ENCODE assay signal across 9 mouse cellular contexts in the genomic region with DNA sequence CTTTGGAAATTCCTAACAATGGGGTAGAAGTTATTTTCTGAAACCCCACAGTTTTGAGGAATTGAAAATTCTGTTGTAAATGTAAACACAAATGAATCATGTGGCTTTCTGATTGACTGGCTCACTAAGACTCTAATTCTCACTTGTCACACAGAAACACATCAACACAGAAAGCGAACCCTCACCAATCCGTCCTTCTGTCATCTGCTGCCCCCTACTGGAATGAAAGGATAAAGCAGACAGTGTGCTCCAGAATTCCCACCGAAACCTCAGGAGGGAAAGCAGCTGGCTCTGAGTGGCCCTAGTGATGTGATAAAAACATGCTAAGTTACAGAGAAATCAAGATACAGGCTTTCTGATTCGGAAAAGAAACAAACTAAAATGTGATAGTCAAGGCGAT. TPM values are rescaled to one million over a fixed set of nuclear protein-coding genes. Genes with fewer than 3 reads are reported as not detected.
DNase-seq lines count a peak whose midpoint lies in the region; ATAC-seq and TF ChIP-seq lines count a peak whose summit lies in the region.
"Had no signal": no experiment of that assay in that cellular context is flagged by ENCODE, and none has a peak within 500 bp of the region (broad histone marks: within the 10 kb centered on the region; RNA-seq: fewer than 3 reads in every experiment).

No protein-coding gene starts in this region.

- no peak for DNase-seq in cerebellum, adult 11-12 months
- peak; percentile 63 for DNase-seq in MEL (ENCODE audit: low read depth, low spot score)
- peak; percentile 27 for DNase-seq in cerebellum, adult 9-11 months
- peak; percentile 61 to 65 for DNase-seq in frontal cortex, postnatal 36 days (ENCODE audit: low spot score in 2 of 2)
- DNase-seq in kidney, postnatal 36 days, result peak; percentile 53 to 69
- peak; percentile 67 for DNase-seq in lung, postnatal 14 days
- DNase-seq in right cerebral cortex, adult 18-20 months, result peak; percentile 70

- no peaks in the 10 kb centered on the region for H3K36me3 ChIP-seq in MEL (ENCODE audit: control insufficient read depth in 1 of 2, insufficient read depth in 2 of 2, low read length in 2 of 2)
- H3K36me3 ChIP-seq: heart, embryonic 13.5 days had no signal

- H3K27me3 ChIP-seq in MEL (ENCODE audit: control insufficient read depth in 1 of 2, insufficient read depth in 2 of 2, low read length in 2 of 2), result no peaks in the 10 kb centered on the region
- H3K27me3 ChIP-seq: heart, embryonic 13.5 days had no signal

- H3K79me2 ChIP-seq in MEL (ENCODE audit: control insufficient read depth, insufficient read depth, low read length, poor library complexity), result no peaks in the 10 kb centered on the region

- H3K4me1 ChIP-seq in MEL (ENCODE audit: control insufficient read depth in 1 of 2, insufficient read depth in 2 of 2, low read length in 2 of 2), result no peaks in the 10 kb centered on the region
- H3K4me1 ChIP-seq: heart, embryonic 13.5 days had no signal

- TF ChIP-seq EP300 in MEL (IDR thresholded peaks at IDR 0.05; ENCODE audit: low read depth in 1 of 2, low read length in 2 of 2), result no peak

- ATAC-seq in cerebellum, adult (ENCODE audit: insufficient number of reproducible peaks, low FRiP score, low TSS enrichment), result peak; percentile 84

- peak; percentile 94 for TF ChIP-seq RAD21 in MEL (IDR thresholded peaks at IDR 0.05; ENCODE audit: low read depth, low read length)

- TF ChIP-seq POLR2A in MEL (IDR thresholded peaks at IDR 0.05; ENCODE audit: control insufficient read depth in 1 of 2, insufficient read depth in 1 of 2, low read depth in 1 of 2, low read length in 2 of 2, poor library complexity in 1 of 2), result no peak

- no peak overlapping the region for H3K4me3 ChIP-seq in MEL (ENCODE audit: control insufficient read depth in 1 of 2, insufficient read depth in 1 of 2, low read depth in 2 of 2, low read length in 2 of 2)
- H3K4me3 ChIP-seq: heart, embryonic 13.5 days had no signal

- no peak overlapping the region for H3K27ac ChIP-seq in MEL (ENCODE audit: control insufficient read depth, low read depth, low read length)
- H3K27ac ChIP-seq: heart, embryonic 13.5 days had no signal

- peak; percentile 71 to 90 (median 72) for TF ChIP-seq CTCF in MEL (IDR thresholded peaks at IDR 0.05 in 2 of 3, conservative IDR thresholded peaks at IDR 0.05 in 1 of 3; ENCODE audit: control insufficient read depth in 1 of 3, insufficient read depth in 1 of 3, low read depth in 2 of 3, low read length in 3 of 3, poor library complexity in 1 of 3, severe bottlenecking in 1 of 3)

- no peak overlapping the region for H3K9ac ChIP-seq in MEL (ENCODE audit: control insufficient read depth, low read depth, low read length, poor library complexity, severe bottlenecking)
- H3K9ac ChIP-seq: heart, embryonic 13.5 days had no signal

- no peaks in the 10 kb centered on the region for H3K9me3 ChIP-seq in MEL (replicated peaks; ENCODE audit: insufficient read depth, low read length)
- H3K9me3 ChIP-seq: heart, embryonic 13.5 days had no signal

TF ChIP-seq in MEL, 35 proteins besides CTCF, POLR2A, EP300 and RAD21:
- TF ChIP-seq E2F4 (IDR thresholded peaks at IDR 0.05; ENCODE audit: borderline replicate concordance, low read depth, low read length), result no peak
- no peak for TF ChIP-seq MAX (IDR thresholded peaks at IDR 0.05; ENCODE audit: low read length)
- TF ChIP-seq TBP (IDR thresholded peaks at IDR 0.05; ENCODE audit: low read depth, low read length), result no peak
- no peak for TF ChIP-seq CHD2 (IDR thresholded peaks at IDR 0.05; ENCODE audit: low read length)
- TF ChIP-seq ZC3H11A (IDR thresholded peaks at IDR 0.05; ENCODE audit: low read depth, low read length), result peak; percentile 82
- no peak for TF ChIP-seq POLR2AphosphoS5 (IDR thresholded peaks at IDR 0.05; ENCODE audit: borderline replicate concordance, low read depth, low read length)
- TF ChIP-seq NRF1 (IDR thresholded peaks at IDR 0.05; ENCODE audit: insufficient read depth, low read depth, low read length, poor library complexity, severe bottlenecking), result no peak
- TF ChIP-seq POLR2AphosphoS2 (IDR thresholded peaks at IDR 0.05; ENCODE audit: low read length), result no peak
- TF ChIP-seq GATA1 (IDR thresholded peaks at IDR 0.05; ENCODE audit: low read depth, low read length), result no peak
- TF ChIP-seq MAZ (IDR thresholded peaks at IDR 0.05; ENCODE audit: low read depth, low read length), result no peak
- no peak for TF ChIP-seq ZMIZ1 (IDR thresholded peaks at IDR 0.05; ENCODE audit: low read depth, low read length)
- peak; percentile 87 for TF ChIP-seq SMC3 (IDR thresholded peaks at IDR 0.05; ENCODE audit: low read depth, low read length)

RNA-seq across cellular contexts. Expression of gene Uqcrfs1, which starts 14.4 kb away (rescaled TPM):
- total RNA-seq in MEL (2012; rRNA removed), result 190 and 191 TPM in 2 replicates
- polyA plus RNA-seq in MEL (2012; ENCODE audit: insufficient read depth in 1 of 2, insufficient read length in 2 of 2, low read depth in 1 of 2, low replicate concordance in 2 of 2, missing spikeins in 1 of 2), result 100 to 1,000 TPM in 1 of 2 experiments, not detected in 1; 163 TPM
